Mouse (Mus musculus): Measurements from ENCODE around the gene Ahdc1.
"Not testable (repeated sequence)": the region's sequence is repeated elsewhere in the genome, so short reads cannot be mapped to it uniquely, and the experiment has no call there.

Gene Ahdc1

GRCm38 (mm10) chr4:133091459-133091785, 80.4 kb downstream of the Ahdc1 start:
- CTCF ChIA-PET = interaction anchor here (0.7 to 0.8 kb wide), 2 partner anchors 111 to 376 kb away, joined by 5 read pairs; no protein-coding TSS in a partner anchor

DNA sequence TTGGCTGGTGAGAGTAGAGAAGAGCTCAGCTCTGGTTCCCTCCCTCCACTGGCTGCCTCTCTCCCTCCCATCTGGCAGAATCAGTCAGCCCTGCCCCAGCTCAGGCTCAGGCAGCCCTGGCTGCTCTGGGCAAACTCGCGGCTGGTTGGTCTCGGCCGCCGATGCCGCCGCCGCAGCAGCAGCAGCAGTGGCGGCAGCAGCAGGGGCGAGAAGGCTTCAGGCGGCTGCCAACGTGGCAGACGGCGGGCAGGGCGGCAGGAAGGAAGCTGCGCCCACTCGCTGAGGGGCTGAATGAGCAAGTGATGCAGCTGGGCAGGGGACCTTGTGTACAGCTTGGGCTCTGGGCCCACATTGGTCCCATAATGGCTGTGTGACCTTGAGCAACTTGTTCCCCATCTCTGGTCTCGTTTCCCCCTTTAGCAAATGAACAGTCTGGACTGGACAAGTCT, 81.4 kb downstream of the Ahdc1 start:
- CTCF ChIA-PET = interaction anchor here (0.5 to 0.7 kb wide), 3 partner anchors 13 to 60 kb away, joined by 3 to 6 read pairs (median 4); no protein-coding TSS in a partner anchor

GRCm38 (mm10) chr4:133093056-133093455, 82.0 kb downstream of the Ahdc1 start:
- CTCF ChIA-PET = interaction anchor here (0.5 to 0.7 kb wide), 3 partner anchors 13 to 59 kb away, joined by 3 to 6 read pairs (median 4); no protein-coding TSS in a partner anchor

DNA sequence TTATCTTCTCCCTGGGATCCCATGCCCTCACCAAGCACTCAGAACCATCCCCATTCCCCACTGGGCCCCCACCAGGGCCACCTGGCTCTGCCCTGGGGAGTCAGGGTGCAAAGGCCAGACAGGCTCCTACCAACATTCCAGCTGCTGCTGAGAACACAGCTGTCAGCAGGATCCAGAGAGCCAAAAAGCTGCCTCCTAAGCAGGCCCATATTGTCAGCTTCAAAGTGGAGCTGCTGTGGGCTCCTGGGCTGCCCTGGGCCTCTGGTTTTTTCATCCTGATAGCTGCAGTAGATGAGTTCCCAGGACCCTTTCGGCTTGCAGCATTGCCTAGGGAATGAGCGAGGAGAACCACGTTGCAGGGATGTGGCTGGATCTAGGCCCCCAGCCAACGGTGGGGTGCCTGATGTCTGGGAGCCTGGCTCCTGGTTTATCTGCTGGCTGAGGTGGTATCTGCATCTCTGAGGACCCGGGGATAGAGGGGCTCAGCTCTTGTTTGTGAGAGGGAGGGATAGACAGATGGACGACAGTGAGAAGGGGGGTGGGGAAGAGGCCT, 82.5 kb downstream of the Ahdc1 start:
- CTCF ChIA-PET = interaction anchor here (0.6 kb wide), 1 partner anchor 106 kb away, joined by 5 read pairs; no protein-coding TSS in a partner anchor

GRCm38 (mm10) chr4:133094255-133094654, 83.2 kb downstream of the Ahdc1 start:
- CTCF ChIA-PET = no interaction called here

DNA sequence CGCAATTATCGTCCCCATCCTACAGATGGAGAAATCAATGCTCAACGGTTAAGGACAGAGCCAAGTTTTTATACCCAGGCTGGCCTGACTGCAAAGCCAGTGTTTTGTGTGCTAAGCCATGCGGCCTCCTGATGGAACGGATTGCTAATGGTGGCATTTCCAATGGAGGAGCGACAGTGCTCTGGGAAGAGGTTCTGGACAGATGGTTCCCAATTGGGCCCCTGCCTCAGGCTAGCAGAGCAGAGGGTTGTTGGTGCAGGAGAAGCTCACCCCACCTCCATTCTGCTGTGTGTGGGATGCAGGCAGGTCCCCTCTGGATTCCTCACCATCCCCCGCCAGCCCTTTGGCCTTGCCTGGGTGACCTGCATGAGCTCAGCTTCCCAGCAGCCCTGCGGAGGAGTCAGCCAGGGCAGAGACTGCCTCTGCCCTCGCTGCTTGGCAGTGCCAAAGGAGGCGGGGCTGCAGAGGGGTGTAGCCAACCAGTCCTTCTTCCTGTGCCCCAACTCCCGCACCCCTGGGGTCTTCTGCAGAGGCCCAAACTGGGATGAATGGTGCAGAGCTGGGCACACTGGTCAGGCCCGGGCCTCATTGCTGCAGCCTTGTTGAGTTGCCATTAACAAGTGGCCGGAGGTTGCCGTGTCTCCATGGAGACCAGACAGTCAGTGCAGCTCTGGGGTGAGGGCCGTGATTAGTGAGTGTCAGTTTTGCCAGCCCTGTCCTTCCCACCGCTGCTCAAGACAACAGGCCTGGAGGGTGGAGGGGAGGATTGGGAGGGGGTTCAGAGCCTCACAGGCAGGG, 84.1 kb downstream of the Ahdc1 start:
- CTCF ChIA-PET = interaction anchor here (0.6 kb wide), 1 partner anchor 21 kb away, joined by 3 read pairs; no protein-coding TSS in a partner anchor

- CTCF ChIA-PET = interaction anchor here (0.6 kb wide), 1 partner anchor 21 kb away, joined by 3 read pairs; no protein-coding TSS in a partner anchor
Measured at GRCm38 (mm10) chr4:133095734-133096065, 84.6 kb downstream of the Ahdc1 start.

GRCm38 (mm10) chr4:133096671-133097070, 85.6 kb downstream of the Ahdc1 start:
- CTCF ChIA-PET = not testable (repeated sequence)

GRCm38 (mm10) chr4:133101751-133102150, 90.7 kb downstream of the Ahdc1 start:
- CTCF ChIA-PET = interaction anchor here (0.6 kb wide), 1 partner anchor 355 kb away, joined by 3 read pairs; no protein-coding TSS in a partner anchor

- CTCF ChIA-PET = no interaction called here
Measured at GRCm38 (mm10) chr4:133103525-133104193, 92.6 kb downstream of the Ahdc1 start.

DNA sequence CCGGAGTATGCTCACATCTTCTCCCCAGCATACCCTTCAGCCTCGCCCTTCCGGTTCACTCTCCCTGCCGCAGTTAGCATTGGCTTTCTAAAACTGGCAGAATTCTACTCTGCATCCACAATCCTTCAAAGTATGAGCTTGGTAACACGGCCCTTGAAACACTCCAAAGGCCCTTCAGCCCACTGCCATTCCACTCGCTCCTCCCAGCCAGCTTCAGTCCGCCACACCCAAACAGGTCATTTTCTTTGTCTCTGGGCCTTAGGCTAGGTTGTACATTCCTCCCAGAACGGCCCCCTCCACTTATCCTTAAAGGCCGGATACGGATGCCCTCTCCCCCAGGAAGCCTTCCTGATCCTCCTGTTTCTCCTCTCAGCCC, 93.1 kb downstream of the Ahdc1 start:
- CTCF ChIA-PET = no interaction called here

GRCm38 (mm10) chr4:133106691-133107090, 95.6 kb downstream of the Ahdc1 start:
- CTCF ChIA-PET = no interaction called here

DNA sequence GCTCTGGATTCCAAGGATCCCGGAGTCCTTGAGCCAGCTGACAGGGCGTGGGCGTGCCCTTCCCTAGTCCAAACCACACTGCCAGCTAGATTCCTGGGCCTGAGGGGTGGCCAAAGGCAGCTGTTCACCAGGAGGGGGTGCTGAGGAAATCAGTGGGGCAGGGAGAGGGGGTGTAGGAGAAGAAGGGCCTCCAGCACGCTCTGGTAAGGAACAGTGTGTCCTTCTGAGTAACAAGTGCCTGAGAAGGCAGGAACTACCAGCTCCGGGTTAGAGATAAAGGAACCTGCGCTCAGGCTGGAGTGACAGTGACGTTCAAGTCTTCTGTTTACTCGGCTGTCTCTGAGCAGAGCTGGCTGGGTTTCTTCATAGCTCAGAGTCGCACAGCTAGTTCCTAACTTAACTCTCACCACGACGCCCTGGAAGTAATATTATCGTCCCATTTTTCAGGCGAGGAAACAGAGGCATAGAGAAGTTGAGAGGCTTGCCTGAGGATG, 96.8 kb downstream of the Ahdc1 start:
- CTCF ChIA-PET = no interaction called here

DNA sequence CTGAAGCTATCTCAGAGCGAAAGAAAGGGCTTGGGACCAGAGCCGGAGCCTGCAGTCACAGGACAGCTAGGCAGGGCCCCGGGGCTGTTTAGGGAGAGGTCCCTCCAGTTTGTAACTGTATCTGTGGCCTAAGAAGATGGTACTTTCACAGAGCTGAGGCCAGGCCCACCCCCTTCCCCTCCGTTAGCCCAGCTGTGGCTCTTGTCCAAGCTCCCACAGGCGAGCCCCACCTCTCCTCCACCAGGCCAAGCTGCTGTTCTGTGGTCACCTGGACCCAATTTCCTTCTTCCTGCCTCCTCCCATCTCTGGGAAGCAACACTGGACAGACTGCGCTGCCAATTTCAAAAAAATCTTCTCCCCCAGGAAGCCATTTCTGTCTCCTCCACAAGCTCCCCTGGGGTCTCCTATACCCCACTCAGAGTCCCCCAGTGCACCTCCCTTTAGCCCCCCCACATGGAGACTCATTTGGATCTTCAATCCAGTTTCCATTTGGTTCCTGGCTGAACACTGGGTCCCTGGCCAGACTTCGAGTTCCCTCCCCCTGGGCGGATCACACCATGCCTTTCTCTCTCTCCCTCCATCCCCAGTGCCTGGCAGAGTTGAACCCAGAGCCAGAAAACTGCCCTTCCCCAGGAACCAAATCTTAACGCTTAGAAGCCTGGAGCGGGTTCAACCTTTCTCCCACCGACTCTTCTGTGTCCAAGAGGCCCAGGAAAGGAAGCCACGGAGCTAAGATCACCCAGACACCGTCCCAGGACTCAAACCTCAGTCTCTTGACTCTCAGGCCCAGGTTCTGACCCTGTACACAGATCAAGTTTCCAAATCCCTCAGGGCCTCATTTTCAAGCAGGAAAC, 97.6 kb downstream of the Ahdc1 start:
- CTCF ChIA-PET = interaction anchor here (0.5 to 0.6 kb wide), 2 partner anchors 75 to 81 kb away, joined by 3 to 6 read pairs; no protein-coding TSS in a partner anchor

DNA sequence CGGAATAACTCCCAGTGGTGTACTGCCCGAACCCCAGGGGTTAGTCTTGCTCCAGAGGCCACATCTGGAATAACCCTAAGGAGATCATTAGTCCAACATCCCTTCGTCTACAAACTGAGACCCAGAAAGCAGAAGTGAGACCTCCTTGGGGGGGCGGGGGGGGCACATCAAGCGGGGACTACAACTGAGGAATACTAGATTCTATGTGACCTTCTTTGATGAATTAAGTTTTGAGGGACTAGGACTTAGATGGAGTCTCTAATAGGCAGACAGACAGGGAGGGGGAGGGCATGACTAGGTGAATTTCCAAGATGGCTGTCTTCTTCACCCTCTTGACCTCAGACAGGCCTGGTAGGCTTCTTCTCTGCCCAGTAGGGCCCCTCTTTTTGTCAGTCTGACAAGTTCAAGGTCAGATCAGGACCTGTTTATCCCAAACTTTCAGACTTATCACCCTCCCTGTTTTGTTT, 98.3 kb downstream of the Ahdc1 start:
- CTCF ChIA-PET = interaction anchor here (0.6 kb wide), 1 partner anchor 75 kb away, joined by 6 read pairs; no protein-coding TSS in a partner anchor

DNA sequence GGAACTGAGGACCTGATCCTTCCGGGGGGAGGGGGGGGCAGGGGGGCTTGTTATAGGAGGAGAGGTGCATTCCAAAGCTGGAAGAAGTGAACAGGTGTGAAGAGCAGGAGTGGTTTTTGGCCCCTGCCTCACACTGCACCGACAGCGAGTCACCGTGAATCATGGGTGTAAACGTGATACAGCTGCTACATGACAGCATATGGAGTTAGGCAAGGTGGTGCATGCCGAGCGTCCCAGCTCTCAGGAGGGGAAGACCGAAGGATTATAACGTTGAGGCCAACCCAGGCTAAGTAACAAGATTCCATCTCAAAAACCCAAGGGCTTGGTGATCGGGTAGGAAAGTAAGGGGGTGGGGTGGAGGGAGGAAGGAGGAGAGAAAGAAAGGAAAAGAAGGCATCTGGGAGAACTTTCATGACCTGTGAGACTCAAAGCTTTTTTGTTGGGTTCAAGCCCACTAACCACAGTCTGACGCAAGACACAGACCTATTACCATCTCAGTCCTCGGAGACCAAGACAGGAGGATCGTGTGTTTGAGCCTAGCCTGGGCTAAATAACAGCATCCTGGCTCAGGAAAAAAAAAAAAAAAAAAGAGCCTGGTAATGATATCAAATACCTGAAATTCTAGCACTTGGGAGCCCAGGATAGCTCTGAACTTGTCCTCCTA, 101.2 kb downstream of the Ahdc1 start:
- CTCF ChIA-PET = interaction anchor here (0.6 to 0.7 kb wide), 2 partner anchors 102 to 165 kb away, joined by 3 to 5 read pairs; partner anchors contain the start of gene Tmem222

GRCm38 (mm10) chr4:133113351-133113882, 102.4 kb downstream of the Ahdc1 start:
- CTCF ChIA-PET = no interaction called here

DNA sequence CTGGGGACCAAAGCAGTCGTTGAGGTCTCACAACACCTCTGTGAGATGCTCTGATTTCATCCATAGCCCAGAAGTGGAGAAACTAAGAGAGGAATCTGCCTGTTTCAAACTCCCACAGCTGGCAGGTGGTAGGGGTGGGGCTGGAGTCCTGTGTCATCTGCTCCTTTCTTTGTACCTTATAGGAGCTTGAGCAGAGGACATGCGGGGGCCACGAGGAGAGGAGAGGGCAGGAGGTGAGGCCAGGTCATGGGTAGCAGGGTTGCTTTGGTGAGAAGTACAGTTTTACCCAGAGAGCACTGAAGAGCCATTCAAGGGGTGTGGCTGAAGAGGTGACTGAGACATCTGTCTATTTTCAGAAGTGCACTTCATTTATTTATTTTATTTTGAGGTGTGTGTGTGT, 103.7 kb downstream of the Ahdc1 start:
- CTCF ChIA-PET = no interaction called here

GRCm38 (mm10) chr4:133115721-133116429, 104.8 kb downstream of the Ahdc1 start:
- CTCF ChIA-PET = interaction anchor here (0.6 to 0.7 kb wide), 3 partner anchors 20 to 1042 kb away, joined by 3 read pairs; no protein-coding TSS in a partner anchor
